Mouse (Mus musculus) 416B (cell line): ENCODE results near the gene Tmem189.
"Not testable (repeated sequence)": the region's sequence is repeated elsewhere in the genome, so short reads cannot be mapped to it uniquely, and the experiment has no call there.

Experiments used
- DNase-seq: peaks from one replicate; pipeline ENCODE4 v3.0.0; 2011; ENCODE audit warnings: low read depth

Tmem189 gene

DNA sequence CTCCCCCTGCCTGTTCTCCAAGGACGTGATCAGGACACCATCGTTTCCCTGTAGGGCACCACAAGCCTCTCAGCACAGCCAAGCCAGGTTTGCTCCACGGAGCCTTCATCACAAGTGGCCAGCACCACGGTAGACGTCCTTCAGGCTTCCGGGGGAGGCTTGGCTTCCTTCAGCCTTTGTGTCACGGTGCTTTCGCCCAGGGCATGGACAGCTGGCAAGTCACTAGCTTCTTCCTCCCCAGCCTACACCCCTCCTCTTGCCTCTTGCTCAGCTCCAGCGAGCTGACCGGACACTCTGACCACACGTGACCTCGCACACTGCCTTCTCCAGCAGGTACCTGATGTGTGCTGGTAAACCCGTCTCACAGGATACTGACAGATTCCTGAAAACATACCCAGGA, 67.3 kb downstream of the Tmem189 start:
- DNase-seq, result no peak

DNA sequence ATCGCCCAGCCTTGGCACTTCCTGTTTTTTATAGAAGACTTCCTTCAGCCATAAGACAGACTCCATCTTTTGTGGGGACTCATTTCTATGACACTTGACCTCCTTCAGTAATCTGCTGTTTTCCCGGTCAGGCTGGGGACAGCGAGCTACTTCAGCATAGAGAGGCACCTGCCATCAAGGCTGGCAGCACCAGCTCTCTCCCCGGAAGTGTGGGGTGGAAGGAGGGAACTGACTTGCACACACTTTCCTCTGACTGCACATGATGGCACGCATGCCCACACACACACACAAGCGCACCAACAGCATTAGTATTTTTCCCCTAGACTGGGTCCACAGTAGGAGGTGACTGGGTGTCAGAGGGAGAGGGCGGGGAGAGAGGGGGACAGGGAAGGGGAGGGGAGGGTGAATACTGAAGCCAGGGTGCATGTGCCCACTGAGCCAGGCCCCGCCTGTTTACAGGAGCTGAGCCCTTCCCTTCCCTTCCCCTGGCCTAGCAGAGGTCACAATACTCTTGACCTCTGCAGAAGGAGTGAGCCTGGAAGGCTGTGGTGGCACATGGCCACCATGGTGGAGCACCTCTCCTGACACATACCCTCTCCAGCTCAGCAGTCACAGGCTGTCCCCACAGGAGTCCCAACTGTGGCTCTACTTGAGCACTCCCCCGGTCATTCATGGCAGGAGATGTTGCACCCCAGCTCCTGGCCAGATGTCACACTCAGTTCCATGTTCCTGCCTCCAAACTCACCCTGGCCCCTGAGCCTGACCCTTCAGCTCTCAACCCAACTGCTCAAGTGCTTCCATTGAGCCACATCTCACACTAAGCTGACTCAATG, 68.2 kb downstream of the Tmem189 start:
- no peak for DNase-seq

DNA sequence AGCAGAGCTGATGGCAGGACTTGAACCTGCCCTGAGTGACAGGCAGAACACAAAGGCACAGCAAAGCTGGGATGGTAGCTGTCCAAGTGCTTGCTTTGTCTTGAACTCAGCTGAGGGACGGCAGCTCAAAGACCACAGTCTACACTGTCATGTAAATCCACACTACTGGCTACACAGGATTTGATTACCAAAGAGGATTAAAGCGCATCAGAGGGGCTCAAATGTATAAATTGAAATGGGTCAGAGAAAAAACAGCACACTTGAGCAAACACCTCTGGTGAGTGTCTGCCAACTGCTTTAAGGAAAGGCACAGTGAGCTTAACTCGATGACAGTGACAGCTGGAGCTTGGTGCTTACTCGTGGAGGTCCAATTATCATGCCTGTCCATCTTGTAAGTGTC, 72.2 kb downstream of the Tmem189 start:
- DNase-seq, result no peak

DNA sequence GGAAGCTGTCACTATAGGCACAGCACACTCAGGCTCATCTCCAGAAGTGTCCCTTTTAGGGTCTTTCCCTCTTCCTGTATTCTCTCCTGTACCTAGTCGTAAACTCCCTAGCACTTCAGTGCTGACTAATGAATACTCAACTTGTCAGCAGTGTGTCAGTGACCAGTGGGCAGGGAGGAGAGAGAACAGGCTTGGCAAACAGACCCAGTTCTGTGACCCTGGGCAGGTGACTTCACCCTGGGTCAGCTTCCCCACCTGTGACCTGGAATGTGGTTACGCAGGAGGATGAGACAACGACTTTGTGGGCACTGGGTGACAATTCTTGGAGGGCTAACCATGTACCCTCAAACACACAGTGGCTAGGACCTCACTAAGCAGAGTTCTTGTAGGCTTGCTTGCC, 72.6 kb downstream of the Tmem189 start:
- no peak for DNase-seq

DNA sequence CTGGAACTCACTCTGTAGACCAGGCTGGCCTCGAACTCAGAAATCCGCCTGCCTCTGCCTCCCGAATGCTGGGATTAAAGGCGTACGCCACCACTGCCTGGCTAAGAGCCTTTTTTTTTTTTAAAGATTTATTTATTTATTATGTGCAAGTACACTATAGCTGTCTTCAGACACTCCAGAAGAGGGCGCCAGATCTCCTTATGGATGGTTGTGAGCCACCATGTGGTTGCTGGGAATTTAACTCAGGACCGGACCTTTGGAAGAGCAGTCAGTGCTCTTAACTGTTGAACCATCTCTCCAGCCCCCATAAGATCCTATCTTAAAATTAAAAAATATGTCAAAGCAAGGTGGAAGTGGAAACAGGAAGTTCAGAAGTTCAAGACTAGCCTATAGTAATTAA, 76.3 kb downstream of the Tmem189 start:
- not testable (repeated sequence) for DNase-seq

DNA sequence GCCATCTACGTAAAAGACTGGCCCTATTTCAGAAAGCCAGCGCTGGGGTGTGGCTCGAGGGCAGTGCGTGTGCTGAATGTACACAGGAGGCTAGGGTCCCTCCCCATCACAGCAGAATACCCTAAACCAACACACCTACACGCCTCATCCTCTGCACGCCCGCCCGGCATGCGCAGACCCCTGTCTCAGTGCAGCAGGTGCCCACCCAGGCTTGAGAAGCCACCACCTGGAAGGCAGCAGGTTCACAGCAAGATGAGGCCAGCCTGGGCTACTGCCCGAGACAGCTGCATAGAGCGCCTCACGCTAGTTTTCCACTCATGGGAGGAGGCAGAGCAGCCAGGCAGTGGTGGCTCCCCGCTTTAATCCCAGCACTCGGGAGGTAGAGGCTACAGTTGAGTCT, 77.5 kb downstream of the Tmem189 start:
- DNase-seq, result no peak

DNA sequence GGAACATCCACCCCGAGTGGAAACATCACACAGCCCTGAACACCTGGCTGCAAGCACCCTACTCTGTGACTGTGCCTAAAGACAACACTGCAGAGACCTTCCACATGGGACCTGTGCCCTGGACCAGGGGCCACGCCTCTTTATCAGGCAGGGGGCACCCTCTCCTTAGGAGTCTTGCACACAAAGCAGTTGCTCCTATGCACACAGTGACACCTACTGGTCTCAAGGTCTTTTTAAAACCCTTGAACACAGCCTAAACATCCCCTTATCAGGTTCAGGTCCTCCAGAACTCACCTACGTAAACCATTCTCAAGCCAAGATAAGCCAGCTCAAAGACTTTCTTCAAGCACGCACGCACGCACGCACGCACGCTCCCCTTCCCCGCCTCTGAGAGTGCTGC, 78.3 kb downstream of the Tmem189 start:
- DNase-seq, result no peak

DNA sequence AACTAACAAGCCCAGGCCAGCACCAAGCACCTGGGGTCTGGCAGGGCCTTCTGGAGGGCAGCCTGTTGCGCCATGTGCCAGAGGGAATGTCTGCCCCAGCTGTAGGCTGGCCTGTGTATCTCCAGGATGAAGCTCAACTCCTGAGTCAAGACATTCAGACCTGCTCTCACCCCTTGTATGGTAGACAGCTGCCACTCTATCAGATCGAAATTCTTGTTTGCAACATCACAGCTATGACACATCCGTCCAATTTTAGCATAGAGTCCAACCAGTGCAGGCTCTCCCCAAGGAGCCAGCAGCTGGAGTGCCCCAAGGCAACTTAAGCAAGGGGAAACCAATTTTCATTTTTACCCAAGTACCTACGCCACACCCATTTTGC, 82.9 kb downstream of the Tmem189 start:
- peak; percentile 41 for DNase-seq

DNA sequence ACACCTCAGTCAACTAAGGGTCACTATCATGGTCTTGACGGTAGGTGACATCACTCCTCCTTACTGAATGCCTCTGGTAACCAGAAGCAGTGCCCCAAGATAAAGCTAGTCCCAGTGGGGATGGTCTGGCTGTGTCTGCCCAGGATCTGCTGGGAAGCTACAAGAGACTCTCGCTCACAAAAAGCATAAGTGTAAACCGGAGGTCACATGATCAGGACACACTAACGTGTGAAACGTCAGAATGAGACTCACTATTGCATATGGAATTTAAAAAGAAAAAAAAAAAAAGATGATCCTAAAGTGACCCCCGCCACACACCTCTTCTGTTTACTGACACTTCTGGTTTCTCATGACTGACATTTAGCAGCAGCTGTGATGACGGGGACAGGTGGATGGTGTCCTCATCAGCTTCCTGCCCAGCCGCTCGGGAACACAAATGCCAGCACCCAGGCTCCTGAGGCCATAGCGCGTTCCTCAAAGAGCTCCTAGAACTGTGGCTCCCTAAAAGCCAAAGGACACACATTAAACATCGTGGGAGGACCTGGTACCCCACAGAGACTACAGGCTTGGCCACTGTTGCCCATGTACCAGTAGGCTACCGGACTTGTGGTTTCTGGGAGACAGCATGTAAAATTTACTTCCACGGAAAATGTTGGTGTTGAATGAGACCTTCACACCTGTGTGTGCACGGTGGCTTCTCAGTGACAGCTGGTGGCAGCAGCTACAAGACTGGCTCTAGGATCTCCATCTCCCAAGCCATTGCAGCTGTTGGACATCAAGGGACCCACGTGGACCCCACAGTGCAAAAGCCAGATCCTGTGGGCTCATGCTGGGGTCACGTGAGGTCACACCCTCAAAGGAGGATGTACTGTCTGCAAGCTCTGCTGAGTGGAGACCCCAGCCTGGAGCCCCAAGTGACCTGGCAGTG, 83.5 kb downstream of the Tmem189 start:
- DNase-seq, result no peak

DNA sequence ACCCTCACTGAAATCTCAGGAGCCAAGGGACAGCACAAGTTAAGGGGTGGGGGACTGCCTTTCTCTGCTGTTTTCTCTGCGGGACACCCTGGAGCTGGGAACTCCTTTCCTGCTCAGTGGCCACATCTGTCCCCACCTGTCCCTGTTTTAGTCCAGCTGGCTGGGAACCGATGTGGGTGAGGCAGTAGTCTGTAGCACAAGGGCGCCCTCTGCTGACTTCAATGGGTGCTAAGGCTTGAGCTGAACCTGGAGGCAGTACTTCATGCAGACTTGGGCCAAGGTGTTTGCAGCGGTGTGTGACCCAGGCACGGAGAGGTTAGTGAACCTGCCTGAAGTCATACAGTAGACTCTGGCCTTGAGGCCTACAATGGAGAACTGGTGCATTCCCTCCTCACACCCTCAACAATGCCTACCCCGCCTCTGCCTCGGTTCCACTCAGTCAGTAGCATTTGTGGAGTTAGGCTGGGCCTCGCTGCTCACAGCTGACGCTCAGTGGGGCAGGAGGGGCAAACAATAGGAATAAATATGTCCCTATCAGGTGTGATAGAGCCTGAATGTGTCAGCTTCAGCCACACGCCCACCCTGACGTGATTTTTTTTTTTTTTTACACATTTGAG, 84.3 kb downstream of the Tmem189 start:
- DNase-seq, result peak; percentile 81

DNA sequence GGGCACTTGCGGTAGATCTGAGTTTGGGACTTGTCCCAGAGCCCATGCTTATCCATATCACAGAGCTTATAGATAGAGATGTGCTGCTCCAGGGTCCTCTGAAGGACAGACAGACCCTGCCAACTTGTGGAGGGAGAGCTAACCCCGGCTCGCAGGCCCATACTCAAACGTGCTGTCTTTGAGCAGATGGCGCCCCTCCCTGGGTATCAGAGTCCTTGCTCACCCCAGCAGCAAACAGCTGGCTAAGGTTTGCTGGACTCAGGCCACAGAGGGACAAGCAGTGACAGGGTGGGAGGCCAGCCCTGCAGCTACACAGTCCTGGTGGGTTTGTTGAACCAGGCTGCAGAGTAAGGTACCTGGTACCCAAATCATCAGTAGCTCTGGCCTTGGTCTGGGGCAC, 86.6 kb downstream of the Tmem189 start:
- DNase-seq, result no peak

DNA sequence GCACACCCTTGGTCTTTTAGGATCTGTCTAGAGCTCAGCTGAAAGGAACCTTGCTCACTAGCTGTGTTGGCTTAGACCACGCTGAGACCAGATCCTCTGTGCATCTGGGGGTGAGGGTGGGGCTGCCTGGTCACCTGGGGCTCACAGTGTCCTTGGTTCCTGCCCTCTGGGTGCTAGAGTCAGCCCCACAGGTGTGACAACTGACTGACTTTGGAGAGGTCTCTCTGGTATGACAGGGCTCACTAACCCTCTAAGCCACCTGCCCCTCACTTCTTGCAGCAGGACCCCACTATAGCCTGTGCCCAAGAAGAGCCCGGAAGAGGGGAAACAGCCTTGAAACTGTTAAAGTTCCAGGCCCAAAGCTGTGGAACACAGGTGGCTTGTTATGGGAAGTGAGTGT, 87.3 kb downstream of the Tmem189 start:
- no peak for DNase-seq

DNA sequence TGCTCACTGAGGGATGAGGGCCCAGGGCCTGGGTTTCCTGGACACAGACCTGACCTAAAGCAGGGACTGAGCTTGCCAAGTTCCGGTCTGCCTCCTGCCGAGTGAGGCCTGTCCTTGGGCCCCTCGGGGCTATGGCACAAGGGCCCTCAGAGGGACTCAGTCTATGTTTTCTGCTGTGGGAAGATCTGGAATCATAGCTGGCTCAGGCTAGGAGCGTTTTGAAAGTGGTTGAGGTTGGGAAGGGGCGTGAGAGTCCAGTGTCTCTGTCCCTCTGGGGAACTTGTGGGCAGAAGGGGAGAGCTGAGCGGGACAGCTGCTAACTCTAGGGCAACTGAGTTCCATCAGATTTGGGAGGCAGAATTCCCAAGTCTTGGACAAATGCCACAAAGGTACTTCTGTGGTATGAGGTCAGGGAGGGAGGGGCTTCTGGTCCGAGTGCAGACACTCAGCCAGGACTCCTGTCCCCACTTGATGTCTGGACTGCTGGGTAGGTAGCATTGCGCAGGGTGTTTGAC, 89.1 kb downstream of the Tmem189 start:
- DNase-seq, result no peak

DNA sequence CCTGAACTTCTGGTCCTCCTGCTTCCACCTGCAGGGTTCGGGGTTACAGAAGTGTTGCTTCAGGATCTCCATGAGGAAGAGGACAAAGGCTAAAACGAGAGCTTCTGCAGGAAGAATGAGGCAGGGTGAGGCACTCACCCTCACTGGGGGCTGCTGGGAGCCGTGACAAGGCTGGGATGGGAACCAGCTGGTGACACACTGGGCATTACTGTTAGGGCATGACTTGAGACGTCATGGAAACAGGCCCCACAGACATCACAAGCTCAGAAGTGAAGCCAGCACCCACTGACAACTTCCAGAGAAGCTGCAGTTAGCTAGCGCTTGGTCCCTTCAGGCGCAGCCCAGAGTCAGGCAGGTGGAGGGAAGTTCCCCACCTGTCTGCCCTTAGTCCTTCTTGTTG, 89.7 kb downstream of the Tmem189 start:
- no peak for DNase-seq

DNA sequence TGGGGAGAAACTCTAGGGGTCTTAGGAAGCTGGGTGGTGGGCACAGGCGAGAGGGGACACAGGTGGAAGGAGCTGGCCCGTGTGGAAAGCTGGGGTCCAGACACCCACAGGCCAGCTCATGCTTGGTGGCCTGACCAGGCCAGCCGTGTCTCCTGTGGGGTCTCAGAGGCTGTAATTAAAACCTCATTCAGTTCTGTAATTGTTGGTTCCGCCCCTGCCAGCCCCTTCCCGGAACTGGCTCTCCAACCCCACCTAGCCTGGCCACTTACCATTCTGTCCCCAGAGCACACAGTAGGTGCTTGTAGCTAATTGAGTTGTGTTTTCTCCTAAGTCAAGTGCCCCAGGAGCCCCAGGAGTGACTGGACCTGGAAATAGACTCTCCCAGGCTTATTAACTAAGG, 90.4 kb downstream of the Tmem189 start:
- DNase-seq, result no peak

DNA sequence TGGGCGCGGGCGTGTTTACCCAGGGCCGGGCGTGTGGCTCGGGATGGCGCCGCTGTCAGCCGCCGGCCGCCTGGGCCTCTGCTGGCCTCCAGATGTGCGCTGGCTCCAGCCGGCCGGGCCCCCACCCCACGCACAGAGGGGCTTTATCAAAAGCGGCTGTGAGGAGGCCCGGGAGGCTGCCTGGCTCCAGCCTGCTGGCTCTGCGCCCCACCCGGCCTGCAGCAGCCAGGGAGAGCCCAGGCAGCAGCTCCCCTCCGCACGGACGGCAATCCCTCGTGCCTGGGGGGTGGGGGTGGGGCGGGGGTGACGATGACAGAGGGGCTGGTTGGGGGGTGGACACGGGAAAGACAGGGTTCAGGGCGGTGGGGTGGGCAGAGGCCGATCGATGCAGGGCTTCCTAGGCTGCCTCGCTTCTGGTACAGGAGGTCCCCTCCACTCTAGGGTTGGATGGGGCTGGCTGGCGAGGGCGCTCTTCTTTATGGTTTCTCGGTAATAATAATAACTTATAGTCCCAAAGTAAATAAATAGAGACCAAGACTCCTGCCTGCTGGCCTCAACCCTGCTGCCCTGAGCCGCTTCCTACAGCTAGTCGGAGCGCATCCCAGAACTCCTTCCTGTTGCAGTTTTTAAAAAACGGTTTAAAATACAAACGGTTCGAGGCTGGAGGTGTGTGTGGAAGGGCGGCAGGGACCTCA, 92.0 kb downstream of the Tmem189 start:
- DNase-seq, result no peak

DNA sequence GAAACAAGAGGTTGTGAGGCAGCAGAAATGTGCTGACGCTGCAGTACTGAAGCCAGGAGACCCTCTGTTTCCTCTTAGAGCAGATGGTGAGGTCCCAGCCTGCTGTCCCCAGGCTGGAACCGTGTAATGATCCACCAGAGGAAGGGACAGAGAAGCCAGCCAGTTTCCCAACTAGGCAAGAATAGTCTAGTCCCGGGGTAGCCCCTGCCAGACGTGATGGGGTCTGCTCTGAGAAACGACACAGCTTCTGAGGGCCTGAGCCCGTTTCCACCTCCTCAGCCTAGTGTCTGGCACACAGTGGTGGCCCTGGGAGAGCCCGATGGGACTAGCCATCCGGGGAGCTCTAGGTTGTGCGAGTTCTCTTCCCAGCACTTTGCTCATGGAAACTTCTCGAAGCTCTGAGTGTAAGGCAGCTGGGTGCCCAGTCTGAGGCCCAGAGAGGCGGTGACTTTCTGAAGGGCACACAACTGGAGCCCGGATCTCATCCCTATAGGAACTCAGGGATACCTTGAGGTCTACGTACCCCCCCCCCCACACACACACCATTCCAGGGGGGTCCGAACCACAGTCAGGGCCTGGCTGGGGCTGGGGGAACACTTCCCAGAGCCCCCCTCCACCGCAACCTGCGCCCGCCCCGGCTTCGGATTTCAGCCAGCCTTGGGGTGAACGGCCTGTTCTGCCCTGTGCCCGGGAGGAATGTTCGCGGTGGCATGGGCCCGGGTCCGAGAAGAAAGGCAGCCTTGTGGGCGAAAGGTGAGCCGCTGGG, 92.7 kb downstream of the Tmem189 start:
- DNase-seq, result no peak

DNA sequence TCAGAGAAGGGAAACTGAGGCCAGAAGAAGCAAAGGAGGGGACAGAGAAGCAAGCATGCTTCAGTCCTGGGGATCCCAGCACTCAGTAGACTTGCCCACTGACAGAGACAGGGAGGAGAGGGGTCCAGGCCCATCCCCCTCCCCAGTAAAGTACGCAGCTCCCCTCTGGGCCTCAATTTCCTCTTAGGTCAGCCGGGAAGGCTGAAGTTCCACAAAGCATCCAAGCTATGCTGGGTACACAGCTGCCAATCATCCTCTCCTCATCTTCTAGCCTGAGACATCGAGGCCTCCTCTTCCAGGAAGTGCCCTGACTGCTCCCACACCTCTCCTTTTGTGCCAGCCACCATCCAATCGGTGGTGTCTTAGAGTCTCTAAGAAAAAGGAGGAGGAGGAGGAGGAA, 93.4 kb downstream of the Tmem189 start:
- no peak for DNase-seq

DNA sequence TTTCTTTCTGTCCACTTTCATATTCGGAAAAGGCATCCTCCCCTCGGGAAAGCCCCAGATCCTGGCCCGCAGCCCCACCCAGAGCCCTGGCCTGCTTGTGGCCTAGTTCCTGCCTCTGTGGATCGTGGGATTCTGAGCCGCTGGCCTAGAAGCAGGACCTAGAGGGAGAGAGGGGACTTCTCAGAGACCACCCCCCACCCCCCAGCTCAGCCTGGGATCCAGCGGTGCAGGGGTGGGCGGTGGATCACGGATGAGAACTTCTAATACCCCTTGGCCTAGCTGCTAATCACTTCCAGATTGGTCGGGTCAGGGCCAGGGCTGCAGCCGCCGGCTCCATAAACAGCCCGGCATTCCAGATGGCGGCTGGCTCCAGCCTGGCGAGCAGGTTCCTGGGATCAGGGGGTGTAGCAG, 93.9 kb downstream of the Tmem189 start:
- DNase-seq, result no peak

DNA sequence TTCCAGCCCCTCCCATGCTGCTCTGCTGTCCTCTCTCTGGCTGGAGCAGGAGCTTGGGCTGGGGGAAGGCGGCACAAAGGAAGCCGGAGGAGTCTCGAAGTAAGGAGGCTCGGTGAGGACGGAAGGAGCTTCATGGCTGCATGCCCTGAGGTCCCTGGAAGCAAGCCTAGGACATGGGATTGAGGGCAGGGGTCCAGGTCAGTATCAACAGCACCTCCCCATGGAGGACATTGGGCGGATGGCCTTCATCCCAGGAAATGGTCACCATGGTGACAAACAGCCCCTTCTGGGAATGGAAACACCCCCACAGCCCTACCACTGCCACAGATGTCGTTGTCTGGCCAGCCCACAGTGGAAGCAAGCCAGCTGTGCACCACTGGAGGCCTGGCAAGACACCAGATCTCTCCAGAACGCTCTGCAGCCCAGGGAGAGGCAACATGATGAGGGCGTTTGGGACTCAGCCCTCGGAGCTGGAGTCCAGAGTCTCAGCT, 95.1 kb downstream of the Tmem189 start:
- no peak for DNase-seq
